Mouse (Mus musculus): Measurements from ENCODE around the gene Drap1.

Drap1 gene

DNA sequence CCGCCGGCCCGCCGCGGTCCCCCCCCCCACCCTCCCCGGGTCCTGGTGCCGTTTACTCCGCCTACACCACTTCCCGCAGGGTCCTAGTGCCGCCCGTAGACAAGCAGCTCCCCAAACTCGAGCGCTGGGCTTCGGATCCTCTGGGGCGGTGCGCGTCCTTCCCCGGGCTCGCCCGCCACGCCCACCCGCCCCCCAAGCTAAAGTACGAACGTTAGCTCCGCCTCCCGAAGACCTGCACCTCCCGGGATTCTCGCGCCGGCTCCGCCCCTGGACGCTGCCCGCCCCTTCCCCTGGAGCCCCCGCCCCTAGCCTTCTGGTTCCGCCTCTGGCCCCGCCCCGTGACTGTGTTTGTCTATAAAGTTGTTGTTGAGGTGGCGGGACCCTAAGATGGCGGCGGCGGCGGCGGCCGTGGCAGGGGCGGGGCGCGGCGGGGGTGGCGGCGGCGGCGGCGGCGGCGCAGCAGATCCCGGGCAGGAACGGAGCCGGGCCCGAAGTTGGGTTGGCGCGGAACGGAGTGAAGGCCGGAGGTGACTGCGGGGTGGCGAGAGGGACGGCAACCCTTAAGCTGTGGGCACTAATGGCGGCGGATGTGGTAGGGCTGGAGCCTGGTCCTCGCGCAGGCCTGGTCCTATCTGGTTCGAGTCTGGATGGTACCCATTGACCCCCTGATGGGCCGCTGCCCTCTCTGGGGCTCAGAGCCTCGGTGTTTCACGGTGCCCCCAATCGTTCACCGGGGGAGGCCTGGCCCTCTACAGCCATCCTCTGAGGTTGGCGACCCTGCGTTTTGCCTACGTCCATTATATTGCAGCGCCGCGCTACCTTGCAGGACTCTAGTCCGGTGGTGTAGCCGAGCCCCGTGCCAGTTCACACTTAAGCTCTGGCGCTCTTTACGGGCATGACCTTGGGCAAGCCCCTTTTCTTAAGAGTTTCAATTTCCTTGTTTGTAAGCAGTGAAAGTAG lies at the start of gene Drap1, which contains the start of gene AI837181:
Gene Drap1, minus strand, starts transcription at position 198 of the 960 bp plus-strand sequence.
Gene AI837181, plus strand, starts transcription at position 363 of the 960 bp plus-strand sequence.
- DNase-seq, result peak; percentile 97 to 98

DNA sequence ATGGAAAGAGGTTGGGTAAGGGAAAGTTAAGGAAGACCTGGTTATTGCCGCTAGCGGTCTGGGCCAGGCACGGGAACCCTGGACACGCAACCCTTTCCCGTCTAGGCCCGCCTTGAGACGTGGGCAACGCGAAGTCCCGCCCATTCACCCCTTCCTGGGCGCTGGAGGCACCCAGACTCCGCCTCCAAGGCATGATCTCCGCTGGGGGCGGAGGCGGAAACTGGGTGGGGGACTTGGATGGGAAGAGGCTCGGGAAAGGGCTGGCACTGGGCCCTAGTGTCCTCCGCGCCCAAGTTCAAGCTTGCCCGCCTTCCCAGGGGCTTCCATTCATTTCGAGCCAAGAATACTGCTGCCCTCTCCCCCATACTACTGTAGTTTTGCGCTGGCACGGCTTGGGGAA lies 48.9 kb upstream of the Drap1 start, which contains the start of gene Efemp2:
Gene Efemp2, plus strand, starts transcription at position 235 of the 400 bp plus-strand sequence.
- peak; percentile 84 to 92 for DNase-seq

DNA sequence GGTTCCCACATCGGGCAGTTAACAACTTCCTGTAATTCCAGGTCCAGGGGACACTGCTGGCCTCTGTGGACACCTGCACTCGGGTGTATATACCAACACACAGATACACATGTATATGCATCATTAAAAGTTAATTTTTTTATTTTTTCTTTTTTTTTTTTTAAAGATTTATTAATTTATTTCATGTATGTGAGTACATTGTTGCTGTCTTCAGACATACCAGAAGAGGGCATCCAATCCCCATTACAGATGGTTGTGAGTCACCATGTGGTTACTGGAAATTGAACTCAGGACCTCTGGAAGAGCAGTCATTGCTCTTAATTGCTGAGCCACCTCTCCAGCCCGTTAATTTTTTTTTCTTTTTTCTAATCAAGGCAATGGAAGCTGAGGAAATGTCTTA lies 48.1 kb upstream of the Drap1 start:
- no peak for DNase-seq

DNA sequence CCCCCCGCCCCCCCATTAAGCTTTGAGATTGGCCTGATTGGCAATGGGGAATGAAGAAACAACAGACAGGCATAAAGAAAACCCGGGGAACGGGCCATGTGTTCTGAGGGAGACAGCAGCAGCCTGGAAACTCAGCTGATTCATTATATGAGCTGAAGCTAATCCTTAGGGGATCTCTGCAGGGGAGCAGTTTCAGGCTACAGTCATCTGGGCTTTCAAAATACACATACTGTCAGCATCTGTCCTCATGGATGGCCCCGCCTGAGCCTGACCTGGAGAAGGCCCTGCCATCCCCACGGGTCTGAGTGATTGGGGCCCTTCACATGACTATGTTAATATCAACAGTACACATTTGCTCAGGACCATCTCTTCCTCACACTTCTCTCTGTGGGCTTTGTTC lies 47.1 kb upstream of the Drap1 start:
- DNase-seq, result no peak

DNA sequence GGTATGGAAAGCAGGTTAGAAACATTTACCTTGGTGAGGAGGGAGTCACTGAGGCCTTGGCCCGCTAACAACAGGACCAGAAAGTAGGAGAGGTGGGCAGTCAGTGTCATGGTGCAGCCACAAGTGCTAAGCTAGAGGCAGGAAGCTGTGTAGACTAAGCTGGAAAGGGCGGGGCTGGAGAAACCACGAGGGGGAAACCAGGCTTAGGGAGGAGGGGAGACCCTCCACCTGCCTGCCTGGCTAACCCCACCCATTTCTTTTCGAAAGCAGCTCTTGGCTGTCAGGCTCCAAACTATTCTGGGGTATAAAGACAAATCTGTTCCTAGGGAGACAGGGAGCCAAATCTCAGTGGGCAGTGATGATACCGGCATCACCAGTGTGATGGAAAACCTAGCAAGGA lies 43.6 kb upstream of the Drap1 start, which contains the start of gene Ctsw:
Gene Ctsw, minus strand, starts transcription at position 134 of the 400 bp plus-strand sequence.
- peak in 1 of 2 experiments; percentile 37 for DNase-seq

DNA sequence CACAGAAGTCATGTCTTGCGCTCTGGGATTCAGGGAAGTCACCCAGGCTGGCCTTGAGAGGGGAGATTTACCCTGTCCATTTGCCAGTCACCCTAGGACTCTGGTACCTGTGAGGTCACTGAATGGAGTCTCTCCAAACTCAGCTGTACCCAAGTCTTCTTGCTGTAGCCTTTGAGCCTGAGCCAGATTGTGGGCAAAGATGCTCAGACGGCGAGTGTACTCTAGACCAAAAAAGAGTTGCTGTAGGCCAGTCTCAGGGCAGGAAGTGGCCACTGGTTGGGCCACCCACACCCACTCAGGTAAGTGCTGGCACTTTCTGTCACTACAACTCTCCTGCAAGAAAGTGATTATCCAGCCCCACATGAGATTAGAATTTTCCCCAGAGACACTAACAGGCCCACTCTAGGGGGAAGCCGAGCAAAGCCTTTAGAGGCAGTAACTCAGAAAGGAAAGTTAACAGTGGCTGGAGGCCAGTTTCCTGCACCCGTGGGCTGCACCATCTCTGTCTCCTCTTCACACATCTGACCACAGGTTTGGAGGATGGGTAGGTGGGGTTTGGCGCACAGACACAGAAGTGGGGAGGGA lies 42.2 kb upstream of the Drap1 start:
- peak in 1 of 2 experiments; percentile 26 for DNase-seq

DNA sequence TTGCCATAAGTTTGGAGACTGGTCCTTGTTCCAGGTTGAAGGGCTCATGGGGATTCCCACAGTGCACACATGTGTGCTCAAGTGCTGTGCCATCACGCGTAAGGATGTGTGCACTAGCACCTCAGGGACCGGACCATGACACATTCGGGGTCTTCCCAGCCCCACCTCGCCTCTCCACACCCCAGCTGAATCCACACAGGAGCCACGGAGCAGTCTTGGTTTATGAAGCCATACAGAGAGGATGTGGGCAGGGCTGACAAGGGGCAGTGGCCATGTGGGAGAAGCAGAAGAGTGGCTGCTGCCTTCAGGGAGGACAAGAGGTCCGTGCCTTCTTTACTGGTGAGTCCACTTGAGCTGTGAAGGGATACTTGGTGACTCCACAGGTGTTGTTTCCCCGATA lies 40.3 kb upstream of the Drap1 start:
- DNase-seq, result peak in 1 of 2 experiments; percentile 34

DNA sequence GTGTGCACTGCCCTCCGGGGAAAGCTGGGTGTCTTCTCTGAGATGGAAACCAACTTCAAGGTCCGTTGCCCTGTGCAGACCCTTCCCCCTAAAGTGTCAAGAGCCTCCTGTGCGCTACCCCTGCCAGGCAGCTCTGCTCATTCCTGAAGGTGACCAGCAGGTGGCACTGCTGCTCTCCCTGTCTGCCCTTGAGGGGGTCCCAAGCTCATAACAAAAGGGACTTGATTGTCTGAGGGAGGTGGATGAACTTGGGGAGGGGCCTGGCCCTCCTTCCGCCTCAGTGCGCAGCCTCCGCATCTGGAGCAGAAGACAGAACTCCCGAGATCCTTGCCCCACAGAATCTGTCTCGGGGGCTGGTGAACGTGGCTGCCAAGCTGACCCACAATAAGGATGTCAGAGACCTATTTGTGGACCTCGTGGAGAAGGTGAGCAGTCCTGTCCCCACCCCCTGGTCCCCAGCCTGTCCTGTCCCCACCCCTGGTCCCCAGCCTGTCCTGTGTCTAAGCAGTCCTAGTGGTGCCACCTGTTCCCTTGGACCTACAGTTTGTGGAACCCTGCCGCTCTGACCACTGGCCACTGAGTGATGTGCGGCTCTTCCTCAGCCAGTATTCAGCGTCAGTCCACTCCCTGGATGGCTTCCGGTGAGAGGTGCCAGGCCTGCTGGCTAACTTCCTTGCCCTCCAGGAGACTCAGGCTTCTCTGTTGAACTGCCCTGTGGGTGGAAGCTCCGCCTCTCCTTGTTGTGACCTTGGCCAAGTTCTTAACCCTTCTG lies 39.2 kb upstream of the Drap1 start:
- peak; percentile 60 to 82 for DNase-seq

DNA sequence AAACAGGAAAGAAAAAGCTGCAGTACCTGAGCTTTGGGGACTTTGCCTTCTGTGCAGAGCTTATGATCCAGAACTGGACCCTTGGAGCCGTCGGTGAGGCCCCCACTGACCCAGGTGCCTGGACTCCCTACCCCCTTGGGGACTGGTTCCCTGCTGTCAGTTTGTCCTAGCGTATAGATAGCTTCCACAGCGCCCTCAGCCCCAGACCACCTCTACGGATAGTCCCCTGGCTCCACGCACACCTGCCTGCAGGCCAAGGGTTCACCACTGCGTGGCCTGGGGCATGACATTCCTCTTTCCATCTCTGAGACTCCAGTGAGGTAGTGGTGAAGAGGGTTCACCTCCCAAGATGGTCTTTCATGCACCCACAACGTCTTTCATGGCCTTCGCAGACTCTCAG lies 38.4 kb upstream of the Drap1 start:
- DNase-seq, result peak in 1 of 2 experiments; percentile 36

DNA sequence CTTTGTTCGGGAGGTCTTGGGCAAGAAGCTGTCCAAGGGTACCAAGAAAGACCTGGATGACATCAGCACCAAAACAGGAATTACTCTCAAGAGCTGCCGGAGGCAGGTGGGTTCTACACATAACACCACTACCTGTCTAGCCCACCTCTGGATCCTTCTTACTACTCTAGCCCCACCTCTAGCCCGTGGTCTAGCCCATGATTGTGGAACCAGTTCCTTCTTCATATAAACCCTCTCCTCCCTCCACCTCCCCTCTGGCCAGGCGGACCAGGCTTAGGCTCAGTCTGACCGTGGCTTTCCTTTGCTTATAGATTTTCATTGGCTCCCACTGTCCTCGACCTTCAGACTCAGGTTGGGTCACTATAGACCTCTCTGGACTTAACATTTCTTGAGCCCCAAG lies 36.6 kb upstream of the Drap1 start:
- no peak for DNase-seq

DNA sequence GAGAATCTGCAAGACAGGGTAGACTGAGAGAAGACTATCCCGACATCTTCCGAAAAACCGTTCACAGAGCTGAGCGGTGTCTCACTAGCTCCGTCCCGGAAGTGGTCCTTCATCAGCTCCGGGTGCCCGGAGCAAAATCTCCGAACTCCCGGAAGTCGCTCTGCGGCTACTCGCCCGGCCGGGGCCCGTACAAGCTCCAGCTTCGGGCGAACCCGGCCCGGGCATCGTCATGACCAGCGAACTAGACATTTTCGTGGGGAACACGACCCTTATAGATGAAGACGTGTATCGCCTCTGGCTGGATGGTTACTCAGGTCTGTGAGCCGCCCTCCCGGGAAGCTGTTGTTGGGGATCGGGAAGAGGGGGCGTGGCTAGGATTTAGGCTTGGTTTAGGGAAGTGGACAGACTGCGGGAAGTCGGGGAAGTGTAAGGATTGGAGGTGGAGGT lies 35.7 kb upstream of the Drap1 start, which contains the start of gene Fibp:
Gene Fibp, plus strand, starts transcription at position 151 of the 447 bp plus-strand sequence.
- peak; percentile 87 to 93 for DNase-seq

DNA sequence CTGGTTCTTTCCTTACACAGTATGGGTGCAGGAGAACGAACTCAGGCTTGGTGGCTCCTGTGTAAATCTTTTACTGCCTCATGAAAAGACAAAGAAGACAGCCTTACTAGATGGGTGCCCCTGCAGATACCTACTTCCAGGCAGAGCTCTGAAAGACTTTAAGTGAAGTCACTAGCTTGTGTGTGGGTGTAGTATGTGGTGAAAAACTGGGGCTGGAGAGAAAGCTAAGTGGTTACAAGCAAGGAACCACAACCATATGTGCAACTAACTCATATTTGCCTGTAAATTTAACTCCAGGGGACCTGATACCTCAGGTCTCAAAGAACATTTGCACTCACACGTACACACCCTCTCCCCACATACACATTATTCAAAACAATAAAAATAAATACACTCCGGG lies 35.1 kb upstream of the Drap1 start:
- DNase-seq, result no peak

DNA sequence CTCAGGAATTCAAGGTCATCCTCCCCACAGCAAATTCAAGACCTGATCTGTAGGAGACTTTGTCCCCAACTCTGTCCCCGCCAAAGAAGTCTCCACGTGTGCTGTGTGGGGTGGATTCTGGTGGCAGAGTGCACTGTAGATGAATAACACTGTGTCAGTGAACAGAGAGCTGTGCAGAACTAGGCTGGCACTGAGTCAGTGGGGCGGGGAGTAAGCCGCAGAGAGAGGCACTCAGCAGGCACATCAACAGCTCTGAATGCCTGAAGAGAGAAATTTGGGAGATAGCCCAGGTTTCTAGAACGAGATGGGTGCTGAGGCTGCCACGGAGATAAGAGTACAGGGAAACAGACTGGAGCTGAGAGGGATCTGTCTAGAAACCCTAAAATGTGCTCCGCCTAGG lies 34.2 kb upstream of the Drap1 start:
- DNase-seq, result peak; percentile 34 to 63

DNA sequence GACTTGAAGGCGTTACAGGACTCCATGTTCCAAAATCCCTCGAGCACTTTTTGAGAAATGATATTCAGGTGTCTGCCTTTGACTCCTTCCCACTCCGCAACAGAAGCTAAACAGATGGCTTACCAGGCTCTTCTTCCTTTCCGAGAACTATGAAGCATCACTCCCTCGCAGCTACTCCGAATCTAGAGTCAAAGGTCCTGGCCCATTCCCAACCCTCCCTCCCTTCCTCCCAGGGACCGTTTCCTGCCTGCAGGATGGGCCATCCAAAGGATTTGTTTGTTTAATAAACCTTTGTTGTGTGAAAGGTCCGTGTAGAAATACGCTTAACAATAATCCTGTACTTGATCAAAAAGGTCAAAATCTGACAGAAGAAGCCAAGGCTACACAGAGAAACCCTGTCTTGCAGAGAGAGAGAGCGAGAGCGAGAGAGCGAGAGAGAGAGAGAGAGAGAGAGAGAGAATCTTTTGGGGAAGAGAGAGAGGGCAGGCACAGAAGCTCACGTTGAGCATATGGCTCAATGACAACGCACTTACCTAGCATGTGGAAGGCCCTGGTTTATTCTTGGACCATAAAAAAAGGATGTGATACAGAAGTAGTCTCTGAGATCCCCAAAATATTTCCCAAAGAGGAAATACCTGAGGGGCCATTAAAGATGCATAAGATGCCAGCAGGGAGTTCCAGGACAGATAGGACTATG lies 33.1 kb upstream of the Drap1 start, which contains the start of gene Ccdc85b:
Gene Ccdc85b, minus strand, starts transcription at position 149 of the 697 bp plus-strand sequence.
- peak in 1 of 2 experiments; percentile 51 for DNase-seq

DNA sequence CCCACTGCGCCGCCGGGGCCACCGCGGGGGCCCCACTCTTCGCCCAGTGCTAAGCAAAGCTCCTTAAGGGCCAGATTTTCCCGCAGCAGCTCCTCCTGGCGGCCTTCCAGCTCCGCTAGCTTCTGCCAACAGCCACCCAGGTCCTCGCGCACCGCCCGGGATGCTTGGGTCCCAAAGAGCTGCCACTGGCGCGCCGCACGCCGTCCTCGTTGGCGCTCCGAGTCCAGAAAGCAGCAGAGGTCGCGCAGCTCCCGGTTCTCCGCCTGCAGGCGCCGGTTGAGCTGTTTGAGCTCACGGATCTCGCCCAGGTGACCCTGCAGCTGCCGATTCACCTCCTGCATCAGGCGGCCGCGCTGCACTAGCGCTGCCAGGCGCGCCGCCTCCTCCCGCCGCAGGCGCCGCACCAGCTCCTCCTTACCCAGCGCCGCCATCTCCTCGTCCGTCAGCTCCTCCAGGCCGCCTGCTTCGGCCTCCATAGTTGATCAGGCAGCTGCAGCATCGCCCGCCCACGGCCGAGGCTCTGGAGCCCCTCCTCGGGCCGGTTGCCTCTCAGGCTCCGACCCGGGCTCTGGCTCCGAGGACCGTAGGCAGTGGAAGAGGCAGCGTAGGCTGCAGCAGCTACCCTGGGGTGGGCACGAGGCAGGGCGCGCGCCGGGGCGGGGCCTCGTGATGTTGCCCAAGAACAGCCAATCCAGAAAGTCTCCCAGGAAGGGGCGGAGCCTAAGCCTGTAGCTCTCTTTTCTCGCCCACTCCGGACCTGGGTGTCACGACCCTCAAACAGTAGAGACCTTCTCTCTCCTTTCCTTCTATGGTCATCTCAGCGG lies 32.4 kb upstream of the Drap1 start:
- peak; percentile 98 for DNase-seq

DNA sequence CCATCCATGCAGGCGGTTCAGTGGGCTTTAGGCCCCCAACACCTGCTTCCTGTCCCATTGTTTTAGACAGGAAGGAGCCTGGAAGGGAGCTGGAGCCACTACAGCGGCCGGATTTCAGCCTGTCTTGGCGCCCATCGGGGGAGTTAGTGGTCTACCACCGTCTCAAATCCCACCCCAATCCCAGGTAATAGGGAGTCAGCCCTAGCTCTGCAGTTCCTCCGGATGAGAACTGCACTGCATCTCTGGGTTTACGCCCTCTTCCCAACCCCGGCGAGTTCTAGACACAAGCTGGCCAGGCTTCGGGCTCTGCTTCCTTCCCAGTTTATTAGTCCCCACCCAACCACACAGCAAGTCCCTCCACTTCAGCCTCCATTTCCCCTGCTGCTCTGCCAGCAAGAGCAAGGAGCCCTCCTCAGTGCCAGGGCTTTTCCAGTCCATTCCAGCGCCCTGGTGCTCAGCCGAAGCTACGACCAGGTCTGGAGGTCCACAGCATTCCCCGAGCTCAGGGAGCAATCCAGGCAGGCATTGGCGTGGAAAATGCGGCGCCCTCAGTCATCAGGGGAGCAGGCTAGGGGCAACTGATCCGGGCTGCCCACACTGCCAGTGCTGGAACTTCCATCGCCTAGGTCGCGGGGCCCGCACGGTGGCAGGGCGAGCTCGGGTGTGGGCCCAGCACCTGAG lies 31.6 kb upstream of the Drap1 start:
- peak; percentile 48 to 78 for DNase-seq

DNA sequence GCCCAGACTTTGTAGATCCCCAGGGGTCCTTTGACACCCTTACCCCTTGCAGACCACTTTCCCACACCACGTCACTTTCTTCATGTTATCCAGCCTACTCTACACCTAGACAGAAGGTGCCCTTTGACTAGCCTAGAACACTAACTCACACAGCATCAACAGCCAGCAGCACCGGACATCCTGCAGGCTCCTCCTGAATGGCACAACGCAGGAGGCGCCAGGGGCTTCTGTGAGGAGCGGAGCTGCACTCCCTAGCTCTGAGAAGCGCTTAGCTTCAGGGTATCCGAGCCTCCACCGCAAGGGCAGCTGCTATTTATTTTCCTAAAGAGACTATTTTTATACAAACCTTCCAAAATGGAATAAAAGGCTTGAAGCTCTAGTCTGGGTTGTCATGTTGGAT lies 30.8 kb upstream of the Drap1 start:
- DNase-seq, result peak in 1 of 2 experiments; percentile 37

DNA sequence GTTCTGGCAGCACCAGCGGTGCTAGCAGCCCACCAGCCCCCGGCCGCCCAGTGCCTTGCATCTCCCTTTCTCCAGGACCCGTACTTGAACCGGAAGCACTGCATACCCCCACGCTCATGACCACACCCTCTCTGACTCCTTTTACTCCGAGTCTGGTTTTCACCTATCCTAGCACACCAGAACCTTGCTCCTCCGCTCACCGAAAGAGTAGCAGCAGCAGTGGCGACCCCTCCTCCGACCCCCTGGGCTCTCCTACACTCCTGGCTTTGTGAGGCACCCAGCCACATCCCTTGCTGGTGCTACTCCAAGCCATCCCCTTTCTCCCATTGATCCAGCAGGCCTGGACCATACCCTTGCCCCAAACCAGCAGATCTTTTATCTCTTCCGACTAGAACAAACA lies 30.3 kb upstream of the Drap1 start:
- peak in 1 of 2 experiments; percentile 33 for DNase-seq

DNA sequence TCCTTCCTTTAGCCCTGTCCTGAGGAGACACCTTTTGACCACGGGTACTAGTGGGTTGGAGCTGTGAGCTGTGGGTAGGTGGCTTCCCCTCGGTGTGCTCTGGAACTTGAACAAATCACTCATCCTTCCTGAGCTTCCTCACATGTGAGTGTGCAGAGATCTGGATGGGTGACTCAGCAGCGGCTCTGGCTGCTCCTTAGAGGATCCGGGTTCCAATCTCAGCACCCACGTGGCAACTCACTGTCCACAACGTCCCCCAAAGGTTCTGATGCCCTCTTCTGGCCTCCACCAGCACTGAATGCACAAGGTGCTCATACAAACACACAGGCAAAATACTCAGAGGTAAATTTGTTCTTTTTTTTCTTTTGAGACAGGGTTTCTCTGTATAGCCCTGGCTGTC lies 27.0 kb upstream of the Drap1 start:
- no peak for DNase-seq

DNA sequence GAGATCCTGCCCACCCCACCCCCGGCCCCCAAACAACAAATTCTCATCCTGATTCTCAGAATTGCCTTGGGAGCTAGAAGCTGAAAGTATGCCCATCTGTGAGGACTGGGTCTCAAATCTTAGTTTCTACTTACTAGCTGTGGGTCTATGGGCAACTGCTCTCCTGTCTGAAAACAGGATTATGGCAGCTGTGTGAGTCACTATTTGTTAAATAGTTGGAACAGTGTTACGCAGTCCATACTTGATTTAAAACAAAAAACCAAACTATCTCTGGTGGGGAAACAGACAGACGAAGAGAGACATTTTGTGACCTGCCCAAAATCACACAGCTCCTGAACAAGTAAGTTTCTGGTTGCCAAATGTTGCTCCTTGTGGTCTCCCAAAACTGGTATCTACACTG lies 24.9 kb upstream of the Drap1 start:
- no peak for DNase-seq
